Mouse (Mus musculus) limb, embryonic 15.5 days (tissue): ENCODE measurements around the gene Zfp987. TPM values are rescaled to one million over a fixed set of nuclear protein-coding genes. Genes with fewer than 3 reads are reported as not detected.
"Not testable (repeated sequence)": the region's sequence is repeated elsewhere in the genome, so short reads cannot be mapped to it uniquely, and the experiment has no call there.

Experiments used
- ATAC-seq: fragments of 200-750 bp; cut with Nextera tagmentation; 2 replicates; pipeline ENCODE4 v1.8.0; 2017; ENCODE audit warnings: low read depth, moderate TSS enrichment; ENCODE audit not compliant: insufficient number of reproducible peaks, low FRiP score, low TSS enrichment
- H3K27ac ChIP-seq: fragments of 300-500 bp; sonication (generic); 2 replicates; pipeline ENCODE4 v1.5.1; 2015; ENCODE audit warnings: moderate library complexity, mild to moderate bottlenecking, inconsistent platforms
- H3K27me3 ChIP-seq: fragments of 300-500 bp; sonication (generic); 2 replicates; pipeline ENCODE4 v1.6.1; 2015; ENCODE audit warnings: inconsistent platforms
- H3K36me3 ChIP-seq: fragments of 300-500 bp; sonication (generic); 2 replicates; pipeline ENCODE4 v1.6.1; 2015; ENCODE audit warnings: inconsistent platforms
- H3K4me1 ChIP-seq: fragments of 300-500 bp; sonication (generic); 2 replicates; pipeline ENCODE4 v1.6.1; 2015; ENCODE audit warnings: inconsistent platforms
- H3K4me2 ChIP-seq: fragments of 300-500 bp; sonication (generic); 2 replicates; pipeline ENCODE4 v1.6.1; 2015; ENCODE audit warnings: mild to moderate bottlenecking, inconsistent platforms
- H3K4me3 ChIP-seq: fragments of 300-500 bp; sonication (generic); 2 replicates; pipeline ENCODE4 v1.5.1; 2015; ENCODE audit warnings: mild to moderate bottlenecking, inconsistent platforms
- H3K9ac ChIP-seq: fragments of 300-500 bp; sonication (generic); 2 replicates; pipeline ENCODE4 v1.6.1; 2015; ENCODE audit warnings: inconsistent platforms
- H3K9me3 ChIP-seq: fragments of 300-500 bp; sonication (generic); 2 replicates; pipeline ENCODE4 v1.6.1; 2016; ENCODE audit warnings: inconsistent platforms
- WGBS: fragments of 180-500 bp; shearing (Covaris S2); methylation state at CpG from one replicate; pipeline ENCODE4 v1.1.7; 2015; 5-methylcytosine and 5-hydroxymethylcytosine counted together
- polyA plus RNA-seq: library from polyadenylated mRNA; unstranded; fragments of >200 nt; fragmentation: Nextera tagmentation; extraction: Ambion mirVana; gene quantifications from 2 replicates; pipeline ENCODE4 v1.2.1, GENCODE M21; 2015

Zfp987 gene
- polyA plus RNA-seq, result 0.09 TPM in 2 replicates

DNA sequence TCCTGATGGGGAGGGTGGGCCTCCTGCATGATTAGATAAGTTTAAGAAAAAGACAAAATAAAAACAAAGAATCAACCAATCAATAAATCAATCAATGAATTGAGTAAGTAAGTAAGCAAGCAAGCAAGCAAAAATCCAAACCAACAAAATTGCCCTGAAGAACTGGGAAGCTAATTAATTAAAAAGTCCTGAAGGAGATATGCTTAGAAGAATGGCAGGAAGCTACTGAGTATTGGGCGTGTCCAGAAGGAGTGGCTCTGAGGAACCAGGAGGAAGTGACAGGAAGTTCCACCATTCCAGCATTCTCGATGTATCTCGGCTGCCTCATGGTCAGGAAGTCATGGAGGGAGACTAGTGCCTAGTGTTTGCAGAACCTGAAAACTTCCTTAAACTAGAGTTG, at the start of gene Zfp987:
Gene Zfp987 (plus strand): TSS at position 301 of the 400 bp plus-strand sequence.
- WGBS, result 89% methylated on average over 3 of the region's 3 CpGs
- H3K36me3 ChIP-seq, ATAC-seq: not testable (repeated sequence)

DNA sequence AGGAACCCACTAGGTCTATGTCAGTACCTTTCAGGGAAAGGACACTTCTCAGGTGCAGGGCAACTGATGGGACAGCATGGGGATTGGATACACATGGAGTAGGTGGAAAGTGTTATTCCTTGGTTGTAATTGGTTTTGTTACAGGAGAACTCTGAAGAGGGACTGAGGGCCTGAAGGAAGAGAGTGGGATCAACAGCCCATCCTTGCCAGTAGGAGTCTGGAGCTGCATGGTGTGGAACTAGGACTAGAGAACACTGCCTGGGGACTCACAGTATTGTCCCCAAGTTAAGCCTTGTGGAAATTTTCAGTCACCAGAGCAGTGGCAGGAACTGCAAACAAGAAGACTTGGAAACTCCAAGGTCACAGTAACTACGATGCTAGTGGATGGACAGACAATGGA, 44.6 kb upstream of the Zfp987 start:
- not testable (repeated sequence) for ATAC-seq, H3K36me3 ChIP-seq

More for the DNA sequence above, at the start of gene Zfp987:
- H3K4me3 ChIP-seq, H3K4me2 ChIP-seq, H3K9ac ChIP-seq, H3K27ac ChIP-seq, H3K27me3 ChIP-seq, H3K9me3 ChIP-seq, H3K4me1 ChIP-seq: not testable (repeated sequence)

GRCm38 (mm10) chr4:146053445-146053844, 43.7 kb upstream of the Zfp987 start:
- H3K9ac ChIP-seq, H3K27ac ChIP-seq, H3K27me3 ChIP-seq, H3K36me3 ChIP-seq, H3K4me1 ChIP-seq, H3K4me2 ChIP-seq, H3K4me3 ChIP-seq, ATAC-seq: not testable (repeated sequence)
- 86% methylated on average over 2 of the region's 2 CpGs for WGBS
- H3K9me3 ChIP-seq, result peaks cover 11% of the 10 kb centered on the region

More for the DNA sequence above, 44.6 kb upstream of the Zfp987 start:
- not testable (repeated sequence) for H3K4me2 ChIP-seq, H3K9ac ChIP-seq, H3K4me3 ChIP-seq, H3K27ac ChIP-seq, H3K4me1 ChIP-seq, H3K27me3 ChIP-seq
- peaks cover 11% of the 10 kb centered on the region for H3K9me3 ChIP-seq
- 79% methylated on average over 1 of the region's 1 CpGs for WGBS

GRCm38 (mm10) chr4:146055335-146055734, 41.8 kb upstream of the Zfp987 start:
- no peaks in the 10 kb centered on the region for H3K4me1 ChIP-seq
- no peak overlapping the region for H3K4me2 ChIP-seq
- H3K27me3 ChIP-seq, result no peaks in the 10 kb centered on the region
- WGBS, result 67% methylated on average over 2 of the region's 2 CpGs
- H3K27ac ChIP-seq, result no peak overlapping the region
- H3K9ac ChIP-seq, result no peak overlapping the region
- H3K4me3 ChIP-seq, result no peak overlapping the region
- H3K9me3 ChIP-seq, result peaks cover 22% of the 10 kb centered on the region
- H3K36me3 ChIP-seq, result no peaks in the 10 kb centered on the region
- no peak for ATAC-seq

DNA sequence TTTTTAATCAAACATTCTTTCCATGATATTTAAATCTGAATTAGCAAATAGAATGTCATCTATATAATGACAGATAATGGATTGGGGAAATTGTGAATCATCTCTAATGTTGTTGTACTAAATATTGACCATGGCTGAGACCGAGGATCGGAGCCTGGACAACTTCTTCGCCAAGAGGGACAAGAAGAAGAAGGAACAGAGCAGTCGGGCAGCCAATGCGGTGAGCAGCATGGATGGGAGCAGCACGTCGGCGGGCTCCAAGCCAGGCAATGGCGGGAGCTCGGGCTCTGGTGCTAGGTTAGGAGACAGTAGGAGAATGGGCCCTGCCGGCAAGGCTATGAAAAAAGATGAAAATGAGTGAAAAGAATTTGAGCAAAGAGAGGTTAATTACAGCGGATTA, 38.5 kb upstream of the Zfp987 start:
- not testable (repeated sequence) for H3K4me1 ChIP-seq, H3K9ac ChIP-seq, H3K27me3 ChIP-seq, H3K27ac ChIP-seq, H3K4me3 ChIP-seq, ATAC-seq, H3K36me3 ChIP-seq, H3K4me2 ChIP-seq
- 92% methylated on average over 12 of the region's 12 CpGs for WGBS
- H3K9me3 ChIP-seq, result peaks cover 21% of the 10 kb centered on the region

GRCm38 (mm10) chr4:146059078-146059477, 38.0 kb upstream of the Zfp987 start:
- WGBS, result 87% methylated on average over 4 of the region's 4 CpGs
- H3K9ac ChIP-seq, H3K4me1 ChIP-seq, H3K36me3 ChIP-seq, H3K27ac ChIP-seq, H3K27me3 ChIP-seq, H3K4me3 ChIP-seq, ATAC-seq, H3K4me2 ChIP-seq: not testable (repeated sequence)
- peaks cover 24% of the 10 kb centered on the region for H3K9me3 ChIP-seq

DNA sequence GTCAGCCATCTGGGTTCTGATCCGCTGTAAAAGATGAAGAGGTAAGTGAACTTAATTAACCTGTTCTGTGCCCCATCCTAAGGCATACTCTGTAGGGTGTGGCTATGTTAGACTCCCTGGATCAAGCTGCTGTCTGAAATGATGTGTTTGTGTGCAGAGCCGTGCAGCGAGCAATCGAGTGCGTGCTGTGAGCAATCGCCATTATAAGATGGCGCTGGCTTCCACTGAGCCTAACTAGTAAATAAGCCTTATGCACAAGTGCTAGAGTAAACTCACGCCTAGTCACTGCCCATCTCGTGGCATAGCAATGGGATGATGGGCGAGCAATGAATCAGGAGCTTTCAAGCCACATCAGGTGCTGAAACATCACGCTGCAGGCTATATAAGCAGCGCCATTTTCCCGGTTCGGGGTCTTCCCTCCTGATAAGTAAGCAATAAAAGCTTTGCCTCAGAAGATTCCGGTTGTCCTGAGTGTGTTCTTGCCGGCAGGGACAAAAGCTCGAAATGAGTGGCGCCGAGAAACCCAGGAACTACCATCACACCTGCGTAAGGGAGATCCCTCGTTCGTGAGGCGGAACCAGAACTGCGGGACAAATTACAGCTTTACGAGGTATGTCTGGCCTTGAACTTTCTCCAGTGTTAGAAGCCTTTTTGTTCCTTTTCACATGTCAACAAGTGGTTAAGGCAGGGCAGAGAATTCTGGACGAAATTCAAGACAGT, 37.0 kb upstream of the Zfp987 start:
- not testable (repeated sequence) for H3K4me3 ChIP-seq, H3K4me2 ChIP-seq, ATAC-seq, H3K27me3 ChIP-seq, H3K36me3 ChIP-seq, H3K9ac ChIP-seq, H3K27ac ChIP-seq, H3K4me1 ChIP-seq
- WGBS, result 90% methylated on average over 25 of the region's 26 CpGs
- peaks cover 27% of the 10 kb centered on the region for H3K9me3 ChIP-seq

GRCm38 (mm10) chr4:146061082-146061481, 36.0 kb upstream of the Zfp987 start:
- H3K36me3 ChIP-seq, H3K27me3 ChIP-seq, H3K4me2 ChIP-seq, H3K9ac ChIP-seq, H3K4me3 ChIP-seq, ATAC-seq, H3K4me1 ChIP-seq, H3K27ac ChIP-seq: not testable (repeated sequence)
- 92% methylated on average over 11 of the region's 11 CpGs for WGBS
- peaks cover 27% of the 10 kb centered on the region for H3K9me3 ChIP-seq

DNA sequence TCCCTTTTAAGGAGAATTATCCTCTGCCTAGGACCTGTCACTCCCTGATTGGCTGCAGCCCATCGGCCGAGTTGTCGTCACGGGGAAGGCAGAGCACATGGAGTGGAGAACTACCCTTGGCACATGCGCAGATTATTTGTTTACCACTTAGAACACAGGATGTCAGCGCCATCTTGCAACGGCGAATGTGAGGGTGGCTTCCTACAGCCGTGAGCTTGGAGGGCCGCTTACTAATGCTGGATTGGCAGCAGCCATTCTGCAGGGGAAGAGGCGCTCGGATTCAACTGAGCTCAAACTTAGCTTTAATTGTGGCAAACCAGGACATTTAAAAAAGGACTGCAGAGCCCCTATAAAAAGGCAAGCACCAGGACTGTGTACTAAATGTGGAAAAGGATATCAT, 35.1 kb upstream of the Zfp987 start:
- H3K4me3 ChIP-seq, H3K4me1 ChIP-seq, ATAC-seq, H3K9ac ChIP-seq, H3K27me3 ChIP-seq, H3K27ac ChIP-seq, H3K4me2 ChIP-seq, H3K36me3 ChIP-seq: not testable (repeated sequence)
- H3K9me3 ChIP-seq, result peaks cover 29% of the 10 kb centered on the region
- 92% methylated on average over 12 of the region's 12 CpGs for WGBS

GRCm38 (mm10) chr4:146063001-146063400, 34.1 kb upstream of the Zfp987 start:
- H3K27me3 ChIP-seq, H3K36me3 ChIP-seq, H3K9ac ChIP-seq, H3K4me1 ChIP-seq, H3K4me3 ChIP-seq, H3K4me2 ChIP-seq, H3K27ac ChIP-seq, ATAC-seq: not testable (repeated sequence)
- 76% methylated on average over 6 of the region's 6 CpGs for WGBS
- peaks cover 30% of the 10 kb centered on the region for H3K9me3 ChIP-seq

- H3K9me3 ChIP-seq, result peaks cover 30% of the 10 kb centered on the region
- not testable (repeated sequence) for H3K9ac ChIP-seq, H3K36me3 ChIP-seq, H3K27me3 ChIP-seq, H3K4me1 ChIP-seq, H3K27ac ChIP-seq, H3K4me3 ChIP-seq, H3K4me2 ChIP-seq, ATAC-seq
- WGBS, result 87% methylated on average over 15 of the region's 15 CpGs
Observed at GRCm38 (mm10) chr4:146063621-146064020, 33.5 kb upstream of the Zfp987 start.

DNA sequence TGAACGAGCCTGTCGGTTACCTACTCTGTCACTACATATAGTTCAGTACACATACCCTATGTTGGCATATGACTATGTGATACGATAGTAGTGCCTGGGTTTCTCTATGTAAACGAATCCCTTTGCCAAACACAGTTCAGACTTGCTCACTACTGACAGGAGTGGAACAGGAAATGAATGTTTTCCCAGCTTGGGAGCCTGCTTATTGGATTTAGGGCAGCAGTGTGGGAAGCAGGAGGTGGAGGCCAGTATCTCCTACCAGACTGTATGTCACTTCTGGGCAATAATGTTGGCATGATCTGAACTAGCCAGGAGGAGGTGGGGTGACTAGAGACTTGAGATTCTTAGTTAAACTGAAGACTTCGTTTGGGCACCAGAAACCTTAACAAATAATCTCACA, 32.3 kb upstream of the Zfp987 start:
- not testable (repeated sequence) for ATAC-seq, H3K9ac ChIP-seq, H3K4me2 ChIP-seq, H3K27me3 ChIP-seq, H3K36me3 ChIP-seq, H3K4me3 ChIP-seq, H3K27ac ChIP-seq, H3K4me1 ChIP-seq
- peaks cover 24% of the 10 kb centered on the region for H3K9me3 ChIP-seq
- 75% methylated on average over 5 of the region's 5 CpGs for WGBS
